Mouse (Mus musculus) midbrain, embryonic 13.5 days (tissue): ENCODE data around the gene Cap1. TPM values are rescaled to one million over a fixed set of nuclear protein-coding genes. Genes with fewer than 3 reads are reported as not detected.

Experiments used
- ATAC-seq: fragments of 200-750 bp; cut with Nextera tagmentation; 2 replicates; pipeline ENCODE4 v1.8.0; 2017; ENCODE audit warnings: mild to moderate bottlenecking, moderate TSS enrichment, moderate library complexity
- H3K27ac ChIP-seq: fragments of 300-500 bp; sonication (generic); 2 replicates; pipeline ENCODE4 v1.5.1; 2015; ENCODE audit warnings: inconsistent platforms, mild to moderate bottlenecking, moderate library complexity
- H3K27me3 ChIP-seq: fragments of 300-500 bp; sonication (generic); 2 replicates; pipeline ENCODE4 v1.6.1; 2015; ENCODE audit warnings: mild to moderate bottlenecking, inconsistent platforms
- H3K36me3 ChIP-seq: fragments of 300-500 bp; sonication (generic); 2 replicates; pipeline ENCODE4 v1.6.1; 2015; ENCODE audit warnings: mild to moderate bottlenecking, inconsistent platforms
- H3K4me1 ChIP-seq: fragments of 300-500 bp; sonication (generic); replicated peaks from 2 replicates; pipeline ENCODE4 v1.6.1; 2015; ENCODE audit warnings: inconsistent platforms
- H3K4me2 ChIP-seq: fragments of 300-500 bp; sonication (generic); replicated peaks from 2 replicates; pipeline ENCODE4 v1.6.1; 2015; ENCODE audit warnings: moderate library complexity, mild to moderate bottlenecking, inconsistent platforms
- H3K4me3 ChIP-seq: fragments of 300-500 bp; sonication (generic); replicated peaks from 2 replicates; pipeline ENCODE4 v1.5.1; 2015; ENCODE audit warnings: mild to moderate bottlenecking, inconsistent platforms
- H3K9ac ChIP-seq: fragments of 300-500 bp; sonication (generic); replicated peaks from 2 replicates; pipeline ENCODE4 v1.6.1; 2015; ENCODE audit warnings: mild to moderate bottlenecking, inconsistent platforms
- H3K9me3 ChIP-seq: fragments of 300-500 bp; sonication (generic); 2 replicates; pipeline ENCODE4 v1.6.1; 2016; ENCODE audit warnings: mild to moderate bottlenecking, inconsistent platforms
- WGBS: fragments of 180-500 bp; shearing (Covaris S2); methylation state at CpG from one replicate; pipeline ENCODE4 v1.1.7; 2015; 5-methylcytosine and 5-hydroxymethylcytosine counted together
- polyA plus RNA-seq: library from polyadenylated mRNA; unstranded; fragments of >200 nt; fragmentation: Nextera tagmentation; extraction: Ambion mirVana; gene quantifications from 2 replicates; pipeline ENCODE4 v1.2.1, GENCODE M21; 2015

Gene Cap1
- 73.8 and 77.2 TPM in 2 replicates for polyA plus RNA-seq

GRCm38 (mm10) chr4:122885768-122886578 lies at the start of gene Cap1:
Gene Cap1 (minus strand): TSS chr4:122886056.
- H3K27ac ChIP-seq, result peak within 1 kb of the TSS; percentile 99
- peak within 1 kb of the TSS; percentile 72 for H3K4me3 ChIP-seq
- H3K36me3 ChIP-seq, result no peaks in the 10 kb centered on the region
- H3K4me1 ChIP-seq, result peaks cover 36% of the 10 kb centered on the region
- no peaks in the 10 kb centered on the region for H3K27me3 ChIP-seq
- under 1% methylated on average over 48 of the region's 49 CpGs for WGBS
- ATAC-seq, result peak; percentile 97
- peak within 1 kb of the TSS; percentile 69 for H3K4me2 ChIP-seq
- H3K9me3 ChIP-seq, result no peaks in the 10 kb centered on the region
- H3K9ac ChIP-seq, result peak within 1 kb of the TSS; percentile 87

DNA sequence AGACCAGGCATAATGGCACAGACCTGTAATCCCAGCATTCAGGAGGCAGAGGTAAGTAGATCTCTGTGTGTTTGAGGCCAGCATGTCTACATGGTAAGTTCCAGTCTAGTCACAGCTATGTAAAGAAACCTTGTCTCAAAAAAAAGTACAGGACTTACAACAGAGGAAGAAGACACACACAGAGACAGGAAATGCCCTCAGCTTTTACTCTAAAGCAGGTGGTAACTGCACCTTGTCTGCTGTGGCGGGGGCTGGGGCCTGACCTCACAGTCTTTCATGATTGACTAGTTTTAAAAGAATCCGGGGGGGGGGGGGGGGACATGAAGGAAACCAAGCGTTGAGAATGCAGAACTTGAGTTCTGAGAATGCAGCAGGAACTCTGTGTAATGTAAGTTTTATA lies 48.0 kb upstream of the Cap1 start:
- ATAC-seq, result no peak
- WGBS, result 54% methylated on average over 3 of the region's 3 CpGs
- Histone ChIP-seq H3K4me1 (no peaks in the 10 kb centered on the region), H3K4me3 (no peak overlapping the region), H3K9me3 (no peaks in the 10 kb centered on the region), H3K27me3 (no peaks in the 10 kb centered on the region), H3K4me2 (no peak overlapping the region), H3K9ac (no peak overlapping the region), H3K27ac (no peak overlapping the region), H3K36me3 (no peaks in the 10 kb centered on the region)

GRCm38 (mm10) chr4:122933051-122933591 lies 47.3 kb upstream of the Cap1 start:
- Histone ChIP-seq H3K27me3 (no peaks in the 10 kb centered on the region), H3K4me2 (no peak overlapping the region), H3K4me1 (no peaks in the 10 kb centered on the region), H3K9ac (no peak overlapping the region), H3K27ac (no peak overlapping the region), H3K9me3 (no peaks in the 10 kb centered on the region), H3K36me3 (no peaks in the 10 kb centered on the region), H3K4me3 (no peak overlapping the region)
- WGBS, result 73% methylated on average over 3 of the region's 3 CpGs
- ATAC-seq, result no peak

DNA sequence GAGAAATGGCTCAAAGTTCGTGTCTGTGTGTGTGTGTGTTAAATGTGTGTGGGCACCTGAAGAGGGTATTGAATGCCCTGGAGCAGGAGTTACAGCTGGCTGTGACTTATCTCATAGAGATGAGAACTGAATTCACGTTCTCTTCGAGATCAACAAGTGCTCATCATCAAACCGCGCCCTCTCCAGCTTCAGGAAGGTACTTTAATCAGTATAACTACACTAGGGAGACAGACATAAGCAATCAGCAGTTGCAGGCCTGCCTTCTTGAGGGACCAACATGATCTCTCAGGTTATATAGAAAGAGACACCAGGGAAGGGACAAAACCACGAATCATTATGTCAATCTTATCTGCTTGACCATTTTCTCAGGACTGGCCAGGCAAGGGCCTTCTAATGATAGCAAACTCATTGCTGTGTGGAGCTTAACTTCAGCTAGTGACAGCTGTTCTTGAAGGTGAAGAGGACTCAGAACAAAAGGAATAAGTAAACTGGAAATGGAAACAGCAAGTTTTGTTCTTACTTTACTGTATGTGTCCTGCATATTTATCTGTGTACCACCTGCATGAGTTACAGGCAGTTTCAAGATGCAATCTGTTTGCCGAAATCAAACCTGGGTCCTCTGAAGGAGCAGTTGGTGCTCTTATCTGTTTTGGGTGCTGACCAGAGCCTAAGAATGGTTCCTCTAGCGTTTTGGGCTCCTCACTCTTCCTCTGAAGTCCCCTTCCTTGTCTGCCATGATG lies 46.6 kb upstream of the Cap1 start:
- H3K4me3 ChIP-seq, result no peak overlapping the region
- no peak overlapping the region for H3K4me2 ChIP-seq
- no peak for ATAC-seq
- H3K9me3 ChIP-seq, result no peaks in the 10 kb centered on the region
- H3K4me1 ChIP-seq, result no peaks in the 10 kb centered on the region
- no peaks in the 10 kb centered on the region for H3K36me3 ChIP-seq
- 80% methylated on average over 8 of the region's 8 CpGs for WGBS
- no peak overlapping the region for H3K9ac ChIP-seq
- no peaks in the 10 kb centered on the region for H3K27me3 ChIP-seq
- H3K27ac ChIP-seq, result no peak overlapping the region

GRCm38 (mm10) chr4:122930939-122931590 lies 45.2 kb upstream of the Cap1 start:
- Histone ChIP-seq H3K9ac (no peak overlapping the region), H3K9me3 (no peaks in the 10 kb centered on the region), H3K27me3 (no peaks in the 10 kb centered on the region), H3K4me2 (no peak overlapping the region), H3K27ac (no peak overlapping the region), H3K4me3 (no peak overlapping the region), H3K36me3 (no peaks in the 10 kb centered on the region), H3K4me1 (no peaks in the 10 kb centered on the region)
- no peak for ATAC-seq
- 83% methylated on average over 2 of the region's 2 CpGs for WGBS

DNA sequence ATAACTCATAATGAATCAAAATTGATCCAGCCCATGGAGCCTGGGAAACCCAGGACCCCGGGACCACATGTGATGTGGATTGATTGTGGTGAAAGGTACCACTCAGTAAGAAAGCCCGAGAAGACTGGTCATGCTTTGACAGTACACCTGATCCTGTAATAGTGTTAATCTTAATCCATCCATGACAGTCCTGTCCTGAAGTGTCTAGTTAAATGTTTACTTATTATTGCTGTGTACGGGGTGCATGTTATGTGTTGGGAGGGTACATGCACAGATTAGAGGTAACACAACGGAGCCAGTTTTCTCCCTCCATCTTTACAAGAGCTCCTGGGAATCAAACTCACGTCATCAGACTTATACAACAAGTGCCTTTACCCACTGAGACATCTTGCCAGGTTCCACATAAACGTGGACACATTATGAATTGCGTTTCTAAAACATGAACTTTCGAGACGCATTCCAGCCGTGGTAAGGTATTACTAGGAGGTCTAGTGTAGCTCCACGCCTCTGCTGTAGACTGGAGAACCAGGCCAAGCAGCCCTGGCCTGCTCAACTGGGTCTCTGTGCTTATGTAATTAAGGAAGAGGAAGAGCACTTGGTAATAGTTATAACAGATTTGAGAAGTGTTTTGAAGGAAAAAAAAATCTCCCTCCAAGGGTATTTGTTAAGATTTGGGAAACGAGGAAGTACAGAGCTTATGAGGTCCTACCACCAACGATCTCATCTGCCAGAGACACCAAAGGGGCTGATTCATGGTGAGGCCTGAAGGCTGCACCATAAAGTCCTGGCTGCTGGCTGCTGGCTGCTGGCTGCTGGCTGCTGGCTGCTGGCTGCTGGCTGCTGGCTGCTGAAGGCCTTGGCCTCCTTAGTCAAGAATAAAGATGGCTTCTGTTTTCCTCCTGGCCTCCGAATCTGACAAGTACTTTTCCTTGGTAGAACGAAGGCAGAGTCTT lies 37.8 kb upstream of the Cap1 start:
- H3K4me2 ChIP-seq, result no peak overlapping the region

DNA sequence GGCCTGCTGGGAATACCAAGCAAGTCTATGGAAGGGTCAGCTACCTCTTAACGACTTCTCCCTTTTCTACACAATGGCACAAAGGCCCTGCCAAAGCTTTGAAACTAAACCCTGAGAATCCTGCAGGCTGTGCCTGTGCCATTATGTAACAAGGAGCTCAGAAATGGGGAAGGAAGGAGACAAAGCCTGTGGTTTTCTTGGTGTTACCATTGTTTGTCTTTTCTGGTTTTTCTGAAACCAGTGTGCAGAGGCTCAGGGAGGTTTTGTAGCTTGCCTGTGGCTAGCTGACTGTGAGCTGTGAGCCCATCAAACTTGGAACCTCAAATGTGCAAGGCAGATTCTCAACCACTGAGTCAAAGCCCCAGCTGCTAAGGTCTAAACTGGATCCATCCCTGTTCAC lies 37.0 kb upstream of the Cap1 start:
- no peak overlapping the region for H3K27ac ChIP-seq
- no peak overlapping the region for H3K4me2 ChIP-seq
- no peak overlapping the region for H3K9ac ChIP-seq
- WGBS, result 3% methylated on average over 1 of the region's 1 CpGs
- 0 out of 2 replicates have a peak, but pooled peaks cover 4% of the 10 kb centered on the region for H3K4me1 ChIP-seq
- no peak overlapping the region for H3K4me3 ChIP-seq
- H3K9me3 ChIP-seq, result no peaks in the 10 kb centered on the region
- no peak for ATAC-seq
- no peaks in the 10 kb centered on the region for H3K27me3 ChIP-seq
- no peaks in the 10 kb centered on the region for H3K36me3 ChIP-seq

More for the DNA sequence above, 37.8 kb upstream of the Cap1 start:
- no peak overlapping the region for H3K9ac ChIP-seq
- no peaks in the 10 kb centered on the region for H3K36me3 ChIP-seq
- no peaks in the 10 kb centered on the region for H3K27me3 ChIP-seq
- H3K9me3 ChIP-seq, result no peaks in the 10 kb centered on the region
- 89% methylated on average over 15 of the region's 15 CpGs for WGBS
- no peak overlapping the region for H3K4me3 ChIP-seq
- no peak for ATAC-seq
- H3K27ac ChIP-seq, result no peak overlapping the region
- H3K4me1 ChIP-seq, result 0 out of 2 replicates have a peak, but pooled peaks cover 4% of the 10 kb centered on the region

DNA sequence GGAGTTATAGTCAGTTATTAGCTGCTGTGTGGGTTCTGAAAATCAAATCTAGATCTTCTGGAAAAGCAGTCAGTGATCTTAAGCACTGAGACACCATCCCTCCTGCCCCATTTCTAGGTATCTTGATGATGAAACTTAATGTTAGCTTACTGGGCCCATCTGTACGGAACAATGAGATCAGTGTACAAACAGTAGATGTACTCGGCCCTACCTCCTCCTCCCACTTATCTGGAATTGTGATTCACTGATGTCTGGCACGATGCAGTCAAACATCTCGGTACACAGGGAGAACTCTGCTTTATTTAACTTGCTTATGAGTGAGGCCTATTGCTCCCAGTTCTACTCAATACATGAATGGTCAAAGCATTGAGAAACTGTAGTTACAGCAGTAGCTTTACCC lies 30.1 kb upstream of the Cap1 start:
- Histone ChIP-seq H3K36me3 (no peaks in the 10 kb centered on the region), H3K9me3 (no peaks in the 10 kb centered on the region), H3K27me3 (no peaks in the 10 kb centered on the region), H3K4me1 (no peaks in the 10 kb centered on the region), H3K27ac (no peak overlapping the region), H3K9ac (no peak overlapping the region), H3K4me3 (no peak overlapping the region), H3K4me2 (no peak overlapping the region)
- no peak for ATAC-seq
- 86% methylated on average over 4 of the region's 4 CpGs for WGBS

- Histone ChIP-seq H3K27ac (no peak overlapping the region), H3K9ac (no peak overlapping the region), H3K9me3 (no peaks in the 10 kb centered on the region), H3K4me2 (no peak overlapping the region), H3K27me3 (no peaks in the 10 kb centered on the region), H3K36me3 (no peaks in the 10 kb centered on the region), H3K4me1 (peaks cover 8% of the 10 kb centered on the region), H3K4me3 (no peak overlapping the region)
- ATAC-seq, result no peak
- WGBS, result 81% methylated on average over 7 of the region's 7 CpGs
Observed at GRCm38 (mm10) chr4:122914186-122914585, 28.3 kb upstream of the Cap1 start.

DNA sequence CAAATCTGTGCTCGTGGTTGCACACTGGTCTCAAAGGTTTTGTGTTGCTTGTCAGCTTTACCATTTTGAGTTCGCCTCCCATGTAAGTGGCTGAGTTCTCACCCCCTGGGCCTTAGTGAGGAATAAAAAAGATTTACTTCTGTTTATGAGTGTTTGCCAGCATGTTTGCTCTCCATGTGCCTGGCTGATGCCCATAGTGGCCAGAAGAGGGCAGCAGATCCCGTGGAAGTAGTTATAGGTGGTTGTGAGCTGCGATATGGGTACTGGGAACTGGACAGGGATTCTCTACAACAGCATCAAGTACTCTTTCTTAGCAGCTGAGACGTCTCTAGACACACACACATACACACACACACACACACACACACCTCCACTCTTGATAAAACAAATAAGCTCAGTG lies 26.8 kb upstream of the Cap1 start:
- no peak overlapping the region for H3K9ac ChIP-seq
- no peak for ATAC-seq
- H3K4me2 ChIP-seq, result no peak overlapping the region
- no peak overlapping the region for H3K4me3 ChIP-seq
- H3K36me3 ChIP-seq, result no peaks in the 10 kb centered on the region
- no peaks in the 10 kb centered on the region for H3K9me3 ChIP-seq
- H3K27me3 ChIP-seq, result no peaks in the 10 kb centered on the region
- peaks cover 16% of the 10 kb centered on the region for H3K4me1 ChIP-seq
- WGBS, result 78% methylated on average over 5 of the region's 5 CpGs
- no peak overlapping the region for H3K27ac ChIP-seq

DNA sequence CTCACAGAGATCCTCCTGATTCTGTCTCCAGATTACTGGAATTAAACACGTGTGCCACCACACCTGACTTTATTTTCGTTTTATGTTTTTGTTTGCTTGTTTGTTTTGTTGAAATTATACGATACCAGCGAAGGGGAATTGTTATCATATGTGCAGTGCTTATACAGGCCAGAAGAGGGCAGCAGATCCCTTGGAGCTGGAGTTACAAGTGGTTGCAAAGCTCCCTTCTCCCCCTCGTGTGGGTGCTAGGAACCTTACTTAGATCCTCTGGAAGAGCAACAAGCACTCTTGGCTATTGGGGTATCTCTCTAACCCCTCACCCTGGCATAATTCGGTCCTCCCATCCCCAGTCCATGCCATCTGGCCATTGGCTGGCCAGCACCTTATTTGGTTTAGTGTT lies 24.7 kb upstream of the Cap1 start:
- no peak for ATAC-seq
- no peaks in the 10 kb centered on the region for H3K27me3 ChIP-seq
- WGBS, result 50% methylated on average over 6 of the region's 6 CpGs
- no peaks in the 10 kb centered on the region for H3K36me3 ChIP-seq
- H3K4me1 ChIP-seq, result peaks cover 16% of the 10 kb centered on the region
- H3K4me3 ChIP-seq, result no peak overlapping the region
- no peak overlapping the region for H3K4me2 ChIP-seq
- no peak overlapping the region for H3K27ac ChIP-seq
- no peaks in the 10 kb centered on the region for H3K9me3 ChIP-seq
- H3K9ac ChIP-seq, result no peak overlapping the region
